Mouse (Mus musculus) brain, embryonic 14.5 days (tissue): Measurements from ENCODE around the gene Ephb1. TPM values are rescaled to one million over a fixed set of nuclear protein-coding genes. Genes with fewer than 3 reads are reported as not detected.

ENCODE experiments used
- DNase-seq: peaks from one replicate; pipeline ENCODE4 v3.0.0-alpha.2; 2011; ENCODE audit warnings: low read depth
- CTCF ChIP-seq: fragments of 200-500 bp; IDR thresholded peaks from 2 replicates; pipeline ENCODE4 v1.5.1; 2012; ENCODE audit warnings: inconsistent platforms, mild to moderate bottlenecking, moderate library complexity, borderline replicate concordance; ENCODE audit not compliant: insufficient read depth, insufficient read length; ENCODE audit errors: extremely low read depth
- POLR2A ChIP-seq: fragments of 200-500 bp; IDR thresholded peaks from 2 replicates; pipeline ENCODE4 v1.6.1; 2012; ENCODE audit warnings: mild to moderate bottlenecking, inconsistent platforms, borderline replicate concordance; ENCODE audit not compliant: poor library complexity, insufficient read depth, insufficient read length, severe bottlenecking; ENCODE audit errors: extremely low read depth
- polyA plus RNA-seq: library from polyadenylated mRNA; depleted of rRNA; stranded (reverse); fragments of >200 nt; gene quantifications from 2 replicates; pipeline ENCODE4 v1.2.3, GENCODE M21; 2012; rRNA removed

Gene Ephb1
- polyA plus RNA-seq, 1 experiment = 85.2 TPM

GRCm38 (mm10) chr9:101907747-101908255, 446.7 kb downstream of the Ephb1 start:
- TF ChIP-seq POLR2A (no peak), CTCF (no peak)
- peak; percentile 68 for DNase-seq

- peak; percentile 42 for DNase-seq
- TF ChIP-seq CTCF (no peak), POLR2A (no peak)
These were observed 451.1 kb downstream of the Ephb1 start for GRCm38 (mm10) chr9:101903406-101903805.

GRCm38 (mm10) chr9:101897851-101898250, 456.6 kb downstream of the Ephb1 start:
- DNase-seq = no peak
- TF ChIP-seq POLR2A (no peak), CTCF (no peak)

- no peak for DNase-seq
These were observed 471.2 kb downstream of the Ephb1 start for GRCm38 (mm10) chr9:101883295-101883694.

GRCm38 (mm10) chr9:101877109-101877987, 477.1 kb downstream of the Ephb1 start:
- peak; percentile 39 for DNase-seq
- TF ChIP-seq POLR2A = no peak
- TF ChIP-seq CTCF = no peak

More at GRCm38 (mm10) chr9:101883295-101883694, 471.2 kb downstream of the Ephb1 start:
- TF ChIP-seq CTCF (no peak), POLR2A (no peak)

GRCm38 (mm10) chr9:101875306-101875705, 479.2 kb downstream of the Ephb1 start:
- TF ChIP-seq CTCF (no peak), POLR2A (no peak)
- DNase-seq = no peak

Other genes starting within 250 kb of the Ephb1 start
- gene Ky, start 151.1 kb upstream of the Ephb1 start, polyA plus RNA-seq = 0.68 and 1.6 TPM in 2 replicates